Mouse (Mus musculus): ENCODE measurements around the gene Slc6a6. TPM values are rescaled to one million over a fixed set of nuclear protein-coding genes. Genes with fewer than 3 reads are reported as not detected.

Gene Slc6a6
- polyA plus RNA-seq, 2 experiments, result 41.2 to 43.3 TPM

GRCm38 (mm10) chr6:91736471-91736870 is 52.6 kb downstream of the Slc6a6 start:
- Histone ChIP-seq H3K4me2 (replicated peaks; ENCODE audit: low read depth, low read length, severe bottlenecking) (no peak overlapping the region), H3K36me3 (ENCODE audit: control insufficient read depth, insufficient read depth, low read length) (peaks cover 78% of the 10 kb centered on the region), H3K9me3 (ENCODE audit: control insufficient read depth, low read length) (no peaks in the 10 kb centered on the region), H3K9ac (ENCODE audit: low read depth, low read length, severe bottlenecking) (peak overlapping the region; percentile 36; the same call in 1 of the 2 replicates), H3K4me3 (replicated peaks; ENCODE audit: low read length) (no peak overlapping the region), H3K4me1 (ENCODE audit: control insufficient read depth, insufficient read depth, low read length) (no peaks in the 10 kb centered on the region; the same call in 1 of the 2 replicates), H3K27me3 (ENCODE audit: control insufficient read depth, insufficient read depth, low read length) (no peaks in the 10 kb centered on the region), H3K27ac (replicated peaks; ENCODE audit: low read depth, low read length) (0 out of 2 replicates have a peak overlapping the region, but pooled peaks have one; percentile 27)
- ATAC-seq (ENCODE audit: low FRiP score, low read depth) (0 out of 2 replicates have a peak, but pooled peaks have one; percentile 16), DNase-seq (ENCODE audit: low spot score) (peak; percentile 38)
- no peak for TF ChIP-seq POLR2A (IDR thresholded peaks at IDR 0.05; ENCODE audit: borderline replicate concordance, extremely low read depth, insufficient read depth, insufficient read length)
- 46% methylated on average over 5 of the region's 5 CpGs for WGBS

DNA sequence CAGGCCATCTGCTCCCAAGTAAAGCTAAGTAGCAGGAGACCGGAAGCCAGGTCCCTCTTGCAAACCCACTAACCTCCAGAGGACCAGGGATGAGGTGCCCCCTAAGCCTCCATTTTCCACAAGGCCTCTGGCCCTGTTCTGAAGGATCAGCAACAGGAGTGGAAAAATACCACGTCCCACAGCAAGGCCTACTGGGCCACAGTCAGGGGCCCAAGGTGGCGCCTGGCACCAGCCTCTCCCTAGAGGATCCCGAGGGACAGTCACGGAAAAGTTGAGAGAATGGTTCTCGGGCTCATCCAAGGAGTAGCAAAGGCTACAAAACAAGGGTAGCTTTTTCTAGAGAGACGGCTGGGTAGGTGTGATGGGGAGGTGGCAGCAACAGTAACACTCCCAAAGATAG is 53.6 kb downstream of the Slc6a6 start:
- DNase-seq (ENCODE audit: low spot score) (no peak), ATAC-seq (ENCODE audit: low FRiP score, low read depth) (no peak)
- Histone ChIP-seq H3K27me3 (ENCODE audit: control insufficient read depth, insufficient read depth, low read length) (no peaks in the 10 kb centered on the region), H3K4me3 (replicated peaks; ENCODE audit: low read length) (no peak overlapping the region), H3K9ac (ENCODE audit: low read depth, low read length, severe bottlenecking) (no peak overlapping the region), H3K9me3 (ENCODE audit: control insufficient read depth, low read length) (no peaks in the 10 kb centered on the region), H3K36me3 (ENCODE audit: control insufficient read depth, insufficient read depth, low read length) (peaks cover 80% of the 10 kb centered on the region), H3K27ac (replicated peaks; ENCODE audit: low read depth, low read length) (no peak overlapping the region), H3K4me2 (replicated peaks; ENCODE audit: low read depth, low read length, severe bottlenecking) (no peak overlapping the region), H3K4me1 (ENCODE audit: control insufficient read depth, insufficient read depth, low read length) (no peaks in the 10 kb centered on the region; the same call in 1 of the 2 replicates)
- TF ChIP-seq POLR2A (IDR thresholded peaks at IDR 0.05; ENCODE audit: borderline replicate concordance, extremely low read depth, insufficient read depth, insufficient read length), result no peak
- 91% methylated on average over 7 of the region's 7 CpGs for WGBS

- H3K36me3 ChIP-seq (ENCODE audit: control insufficient read depth, insufficient read depth, low read length), result peaks cover 78% of the 10 kb centered on the region
- no peak overlapping the region for H3K9ac ChIP-seq (ENCODE audit: low read depth, low read length, severe bottlenecking)
- ATAC-seq (ENCODE audit: low FRiP score, low read depth) (no peak), DNase-seq (ENCODE audit: low spot score) (no peak)
- WGBS, result 63% methylated on average over 5 of the region's 5 CpGs
- no peak for TF ChIP-seq POLR2A (IDR thresholded peaks at IDR 0.05; ENCODE audit: borderline replicate concordance, extremely low read depth, insufficient read depth, insufficient read length)
- H3K27ac ChIP-seq (replicated peaks; ENCODE audit: low read depth, low read length), result no peak overlapping the region
- H3K9me3 ChIP-seq (ENCODE audit: control insufficient read depth, low read length), result no peaks in the 10 kb centered on the region
- no peaks in the 10 kb centered on the region; the same call in 1 of the 2 replicates for H3K4me1 ChIP-seq (ENCODE audit: control insufficient read depth, insufficient read depth, low read length)
- no peaks in the 10 kb centered on the region for H3K27me3 ChIP-seq (ENCODE audit: control insufficient read depth, insufficient read depth, low read length)
- H3K4me3 ChIP-seq (replicated peaks; ENCODE audit: low read length), result no peak overlapping the region
- H3K4me2 ChIP-seq (replicated peaks; ENCODE audit: low read depth, low read length, severe bottlenecking), result no peak overlapping the region
These were observed 54.2 kb downstream of the Slc6a6 start for GRCm38 (mm10) chr6:91738058-91738457.

GRCm38 (mm10) chr6:91741046-91741445 is 57.2 kb downstream of the Slc6a6 start:
- peaks cover 74% of the 10 kb centered on the region for H3K36me3 ChIP-seq (ENCODE audit: control insufficient read depth, insufficient read depth, low read length)
- TF ChIP-seq POLR2A (IDR thresholded peaks at IDR 0.05; ENCODE audit: borderline replicate concordance, extremely low read depth, insufficient read depth, insufficient read length), result no peak
- H3K4me1 ChIP-seq (ENCODE audit: control insufficient read depth, insufficient read depth, low read length), result no peaks in the 10 kb centered on the region; the same call in 1 of the 2 replicates
- no peak overlapping the region for H3K4me2 ChIP-seq (replicated peaks; ENCODE audit: low read depth, low read length, severe bottlenecking)
- no peaks in the 10 kb centered on the region for H3K27me3 ChIP-seq (ENCODE audit: control insufficient read depth, insufficient read depth, low read length)
- H3K9me3 ChIP-seq (ENCODE audit: control insufficient read depth, low read length), result no peaks in the 10 kb centered on the region
- WGBS, result 66% methylated on average over 11 of the region's 11 CpGs
- H3K9ac ChIP-seq (ENCODE audit: low read depth, low read length, severe bottlenecking), result no peak overlapping the region
- peak; percentile 49 for DNase-seq (ENCODE audit: low spot score)
- H3K27ac ChIP-seq (replicated peaks; ENCODE audit: low read depth, low read length), result no peak overlapping the region
- H3K4me3 ChIP-seq (replicated peaks; ENCODE audit: low read length), result no peak overlapping the region
- peak; percentile 76 for ATAC-seq (ENCODE audit: low FRiP score, low read depth)

DNA sequence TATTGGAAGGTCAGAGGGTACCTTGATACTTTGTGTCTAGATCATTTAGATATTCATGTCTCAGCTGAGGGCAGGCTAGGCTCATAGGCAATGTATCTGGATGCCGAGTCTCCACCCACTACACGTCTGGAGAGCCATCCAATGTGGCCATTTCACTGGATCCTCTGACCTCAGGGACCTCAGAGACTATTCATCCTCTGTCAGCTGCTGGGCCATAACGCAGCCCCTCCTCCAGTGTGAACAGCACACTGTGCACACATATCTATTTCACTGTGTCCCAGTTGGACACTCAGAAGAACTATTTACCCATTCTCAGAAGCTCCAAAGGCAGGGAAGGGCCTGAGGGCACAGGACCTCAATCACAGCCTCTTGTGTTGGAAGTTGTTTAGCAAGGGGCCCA is 58.6 kb downstream of the Slc6a6 start:
- Histone ChIP-seq H3K4me2 (replicated peaks; ENCODE audit: low read depth, low read length, severe bottlenecking) (no peak overlapping the region), H3K27ac (replicated peaks; ENCODE audit: low read depth, low read length) (no peak overlapping the region), H3K27me3 (ENCODE audit: control insufficient read depth, insufficient read depth, low read length) (no peaks in the 10 kb centered on the region), H3K9ac (ENCODE audit: low read depth, low read length, severe bottlenecking) (no peak overlapping the region), H3K4me3 (replicated peaks; ENCODE audit: low read length) (no peak overlapping the region), H3K9me3 (ENCODE audit: control insufficient read depth, low read length) (no peaks in the 10 kb centered on the region), H3K4me1 (ENCODE audit: control insufficient read depth, insufficient read depth, low read length) (no peaks in the 10 kb centered on the region), H3K36me3 (ENCODE audit: control insufficient read depth, insufficient read depth, low read length) (peaks cover 74% of the 10 kb centered on the region)
- no peak for TF ChIP-seq POLR2A (IDR thresholded peaks at IDR 0.05; ENCODE audit: borderline replicate concordance, extremely low read depth, insufficient read depth, insufficient read length)
- DNase-seq (ENCODE audit: low spot score), result no peak
- whole genome bisulfite sequencing, result 80% methylated on average over 3 of the region's 3 CpGs
- ATAC-seq (ENCODE audit: low FRiP score, low read depth), result no peak

DNA sequence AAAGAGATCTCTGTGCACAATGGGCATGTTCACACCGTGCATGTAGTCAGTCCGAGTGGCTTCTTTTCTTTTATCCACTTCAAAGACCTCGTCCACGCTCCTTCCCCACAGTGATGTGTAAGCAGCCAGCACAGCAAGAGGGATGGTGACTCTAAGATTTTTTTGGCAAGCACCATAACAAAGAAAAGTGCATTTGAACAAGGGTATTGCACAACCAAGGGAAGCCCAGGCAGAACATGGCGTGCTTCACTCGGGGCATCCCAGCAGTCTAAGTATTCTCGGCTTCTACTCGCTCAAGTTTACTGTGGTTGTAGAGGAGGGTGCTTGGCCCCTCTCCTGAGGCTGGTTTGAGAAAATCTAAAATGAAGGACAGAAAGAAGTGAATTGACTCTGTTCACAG is 59.1 kb downstream of the Slc6a6 start:
- Histone ChIP-seq H3K27ac (replicated peaks; ENCODE audit: low read depth, low read length) (no peak overlapping the region), H3K36me3 (ENCODE audit: control insufficient read depth, insufficient read depth, low read length) (peaks cover 74% of the 10 kb centered on the region), H3K9me3 (ENCODE audit: control insufficient read depth, low read length) (no peaks in the 10 kb centered on the region), H3K4me1 (ENCODE audit: control insufficient read depth, insufficient read depth, low read length) (no peaks in the 10 kb centered on the region), H3K9ac (ENCODE audit: low read depth, low read length, severe bottlenecking) (no peak overlapping the region), H3K4me2 (replicated peaks; ENCODE audit: low read depth, low read length, severe bottlenecking) (no peak overlapping the region), H3K27me3 (ENCODE audit: control insufficient read depth, insufficient read depth, low read length) (no peaks in the 10 kb centered on the region), H3K4me3 (replicated peaks; ENCODE audit: low read length) (no peak overlapping the region)
- ATAC-seq (ENCODE audit: low FRiP score, low read depth) (no peak), DNase-seq (ENCODE audit: low spot score) (no peak)
- TF ChIP-seq POLR2A (IDR thresholded peaks at IDR 0.05; ENCODE audit: borderline replicate concordance, extremely low read depth, insufficient read depth, insufficient read length), result no peak
- 96% methylated on average over 8 of the region's 8 CpGs for WGBS

All from limb, embryonic 14.5 days (tissue).